Mouse (Mus musculus): ENCODE results near the gene Fabp2. TPM values are rescaled to one million over a fixed set of nuclear protein-coding genes. Genes with fewer than 3 reads are reported as not detected.

The Fabp2 gene
- polyA plus RNA-seq, 1 experiment from 2014 or later: not detected

- H3K4me3 ChIP-seq: no peak overlapping the region
- no peak overlapping the region for H3K27ac ChIP-seq
- 87% methylated on average over 5 of the region's 5 CpGs for WGBS
- no peaks in the 10 kb centered on the region for H3K9me3 ChIP-seq (replicated peaks)
- H3K27me3 ChIP-seq (ENCODE audit: low read depth, poor library complexity, severe bottlenecking): no peaks in the 10 kb centered on the region
- no peak for DNase-seq (ENCODE audit: low spot score)
- no peaks in the 10 kb centered on the region for H3K36me3 ChIP-seq
- H3K4me1 ChIP-seq: no peaks in the 10 kb centered on the region
Measured at GRCm38 (mm10) chr3:122888371-122888819, 6.5 kb upstream of the Fabp2 start.

- Histone ChIP-seq H3K9me3 (replicated peaks) (no peaks in the 10 kb centered on the region), H3K27ac (no peak overlapping the region), H3K4me1 (no peaks in the 10 kb centered on the region), H3K27me3 (ENCODE audit: low read depth, poor library complexity, severe bottlenecking) (no peaks in the 10 kb centered on the region), H3K4me3 (no peak overlapping the region), H3K36me3 (no peaks in the 10 kb centered on the region)
- DNase-seq (ENCODE audit: low spot score): no peak
- 90% methylated on average over 11 of the region's 11 CpGs for WGBS
Measured at GRCm38 (mm10) chr3:122895189-122895731, 388 bp downstream of the Fabp2 start.

- H3K27ac ChIP-seq: no peak overlapping the region
- H3K9me3 ChIP-seq (replicated peaks): no peaks in the 10 kb centered on the region
- H3K4me3 ChIP-seq: no peak overlapping the region
- WGBS: 64% methylated on average over 6 of the region's 6 CpGs
- no peaks in the 10 kb centered on the region for H3K27me3 ChIP-seq (ENCODE audit: low read depth, poor library complexity, severe bottlenecking)
- DNase-seq (ENCODE audit: low spot score): no peak
- H3K4me1 ChIP-seq: no peaks in the 10 kb centered on the region
- no peaks in the 10 kb centered on the region for H3K36me3 ChIP-seq
Measured at GRCm38 (mm10) chr3:122898254-122898653, 3.4 kb downstream of the Fabp2 start.

- no peak overlapping the region for H3K27ac ChIP-seq
- DNase-seq (ENCODE audit: low spot score): peak; percentile 58
- no peak overlapping the region for H3K4me3 ChIP-seq
- H3K27me3 ChIP-seq (ENCODE audit: low read depth, poor library complexity, severe bottlenecking): no peaks in the 10 kb centered on the region
- H3K4me1 ChIP-seq: no peaks in the 10 kb centered on the region
- WGBS: 46% methylated on average over 12 of the region's 12 CpGs
- no peaks in the 10 kb centered on the region for H3K9me3 ChIP-seq (replicated peaks)
- H3K36me3 ChIP-seq: no peaks in the 10 kb centered on the region
Measured at GRCm38 (mm10) chr3:122903746-122904433, 9.0 kb downstream of the Fabp2 start.

- DNase-seq (ENCODE audit: low spot score): no peak
- Histone ChIP-seq H3K9me3 (replicated peaks) (no peaks in the 10 kb centered on the region), H3K27me3 (ENCODE audit: low read depth, poor library complexity, severe bottlenecking) (no peaks in the 10 kb centered on the region), H3K4me1 (no peaks in the 10 kb centered on the region), H3K36me3 (no peaks in the 10 kb centered on the region), H3K27ac (no peak overlapping the region), H3K4me3 (no peak overlapping the region)
- WGBS: 94% methylated on average over 2 of the region's 2 CpGs
Measured at GRCm38 (mm10) chr3:122907841-122908240, 13.0 kb downstream of the Fabp2 start.

GRCm38 (mm10) chr3:122915493-122915892 is 20.6 kb downstream of the Fabp2 start:
- Histone ChIP-seq H3K27ac (no peak overlapping the region), H3K36me3 (no peaks in the 10 kb centered on the region), H3K4me3 (no peak overlapping the region), H3K4me1 (no peaks in the 10 kb centered on the region), H3K9me3 (replicated peaks) (no peaks in the 10 kb centered on the region), H3K27me3 (ENCODE audit: low read depth, poor library complexity, severe bottlenecking) (no peaks in the 10 kb centered on the region)
- WGBS: 90% methylated on average over 5 of the region's 5 CpGs
- DNase-seq (ENCODE audit: low spot score): no peak

- Histone ChIP-seq H3K36me3 (no peaks in the 10 kb centered on the region), H3K9me3 (replicated peaks) (no peaks in the 10 kb centered on the region), H3K4me3 (no peak overlapping the region), H3K27ac (no peak overlapping the region), H3K27me3 (ENCODE audit: low read depth, poor library complexity, severe bottlenecking) (no peaks in the 10 kb centered on the region), H3K4me1 (no peaks in the 10 kb centered on the region)
- 88% methylated on average over 6 of the region's 6 CpGs for WGBS
- DNase-seq (ENCODE audit: low spot score): no peak
Measured at GRCm38 (mm10) chr3:122916191-122916680, 21.4 kb downstream of the Fabp2 start.

- H3K36me3 ChIP-seq: no peaks in the 10 kb centered on the region
- no peak overlapping the region for H3K27ac ChIP-seq
- H3K4me3 ChIP-seq: no peak overlapping the region
- no peaks in the 10 kb centered on the region for H3K4me1 ChIP-seq
- no peaks in the 10 kb centered on the region for H3K27me3 ChIP-seq (ENCODE audit: low read depth, poor library complexity, severe bottlenecking)
- H3K9me3 ChIP-seq (replicated peaks): no peaks in the 10 kb centered on the region
- DNase-seq (ENCODE audit: low spot score): no peak
- 88% methylated on average over 2 of the region's 2 CpGs for WGBS
Measured at GRCm38 (mm10) chr3:122918672-122919071, 23.8 kb downstream of the Fabp2 start.

- H3K36me3 ChIP-seq: no peaks in the 10 kb centered on the region
- DNase-seq (ENCODE audit: low spot score): no peak
- no peaks in the 10 kb centered on the region for H3K4me1 ChIP-seq
- no peaks in the 10 kb centered on the region for H3K27me3 ChIP-seq (ENCODE audit: low read depth, poor library complexity, severe bottlenecking)
- 84% methylated on average over 8 of the region's 8 CpGs for whole genome bisulfite sequencing
- no peak within 1 kb of the TSS for H3K4me3 ChIP-seq
- H3K9me3 ChIP-seq (replicated peaks): no peaks in the 10 kb centered on the region
- H3K27ac ChIP-seq: no peak within 1 kb of the TSS
Measured at GRCm38 (mm10) chr3:122919260-122919659, 24.4 kb downstream of the Fabp2 start, which contains the start of gene Gm10959. Gene Gm10959 (minus strand): TSS chr3:122919360.

GRCm38 (mm10) chr3:122920572-122921435 is 25.9 kb downstream of the Fabp2 start:
- no peak overlapping the region for H3K27ac ChIP-seq

GRCm38 (mm10) chr3:122921676-122922527 is 27.0 kb downstream of the Fabp2 start:
- Histone ChIP-seq H3K27ac (no peak overlapping the region), H3K9me3 (replicated peaks) (no peaks in the 10 kb centered on the region), H3K27me3 (ENCODE audit: low read depth, poor library complexity, severe bottlenecking) (no peaks in the 10 kb centered on the region), H3K36me3 (peaks cover 9% of the 10 kb centered on the region), H3K4me3 (no peak overlapping the region), H3K4me1 (peaks cover 6% of the 10 kb centered on the region; the same call in 1 of the 2 replicates)
- DNase-seq (ENCODE audit: low spot score): no peak
- 94% methylated on average over 8 of the region's 8 CpGs for WGBS

More at GRCm38 (mm10) chr3:122920572-122921435, 25.9 kb downstream of the Fabp2 start:
- no peak for DNase-seq (ENCODE audit: low spot score)
- H3K36me3 ChIP-seq: no peaks in the 10 kb centered on the region
- 69% methylated on average over 8 of the region's 8 CpGs for WGBS
- no peaks in the 10 kb centered on the region for H3K9me3 ChIP-seq (replicated peaks)
- no peaks in the 10 kb centered on the region for H3K27me3 ChIP-seq (ENCODE audit: low read depth, poor library complexity, severe bottlenecking)
- H3K4me3 ChIP-seq: no peak overlapping the region
- peaks cover 6% of the 10 kb centered on the region; the same call in 1 of the 2 replicates for H3K4me1 ChIP-seq

GRCm38 (mm10) chr3:122923147-122923546 is 28.3 kb downstream of the Fabp2 start:
- no peaks in the 10 kb centered on the region for H3K27me3 ChIP-seq (ENCODE audit: low read depth, poor library complexity, severe bottlenecking)
- no peak for DNase-seq (ENCODE audit: low spot score)
- peaks cover 17% of the 10 kb centered on the region for H3K36me3 ChIP-seq
- peak overlapping the region; percentile 62 for H3K4me3 ChIP-seq
- H3K4me1 ChIP-seq: peaks cover 6% of the 10 kb centered on the region; the same call in 1 of the 2 replicates
- no peak overlapping the region for H3K27ac ChIP-seq
- no peaks in the 10 kb centered on the region for H3K9me3 ChIP-seq (replicated peaks)
- WGBS: 74% methylated on average over 7 of the region's 7 CpGs

All from limb, embryonic 10.5 days (tissue).